Mouse (Mus musculus) adipose tissue, adult 10 weeks (tissue): ENCODE measurements around the gene Zfp414. TPM values are rescaled to one million over a fixed set of nuclear protein-coding genes. Genes with fewer than 3 reads are reported as not detected.

Experiments used
- polyA plus RNA-seq: library from polyadenylated mRNA; stranded (reverse); fragments of 350-450 nt; fragmentation: Illumina TruSeq; extraction: RNeasy Lipid Tissue Mini Kit (QIAGEN cat#74804); gene quantifications from one replicate; pipeline ENCODE4 v1.2.3, GENCODE M21; 2014; ENCODE audit warnings: low read depth, low replicate concordance

Gene Zfp414
- 39.7 TPM for polyA plus RNA-seq

GRCm38 (mm10) chr17:33628621-33629486 lies at the start of gene Zfp414:
TSS of gene Zfp414 (plus strand) at chr17:33629090.

GRCm38 (mm10) chr17:33637516-33638276 lies 8.8 kb downstream of the Zfp414 start, which contains the start of gene Pram1:
TSS of gene Pram1 (plus strand) at chr17:33638056.

Other genes starting within 250 kb of the Zfp414 start
- 6.5 TPM for gene Zfp101, start 234.4 kb upstream of the Zfp414 start, polyA plus RNA-seq
- gene Actl9, start 196.2 kb upstream of the Zfp414 start, polyA plus RNA-seq = 13.2 TPM
- 36.4 TPM for gene Adamts10, start 104.9 kb upstream of the Zfp414 start, polyA plus RNA-seq
- 7.1 TPM for gene Myo1f, start 73.4 kb upstream of the Zfp414 start, polyA plus RNA-seq
- gene Pram1, start 9.0 kb downstream of the Zfp414 start, polyA plus RNA-seq = not detected
- gene Hnrnpm, start 57.8 kb downstream of the Zfp414 start, polyA plus RNA-seq = 128 TPM
- gene March2, start 89.6 kb downstream of the Zfp414 start, polyA plus RNA-seq = 86.5 TPM
- gene Rab11b, start 131.4 kb downstream of the Zfp414 start, polyA plus RNA-seq = 136 TPM
- gene Angptl4, start 152.7 kb downstream of the Zfp414 start, polyA plus RNA-seq = 245 TPM
- 91.1 TPM for gene Kank3, start 181.4 kb downstream of the Zfp414 start, polyA plus RNA-seq
- gene Rps28, start 195.5 kb downstream of the Zfp414 start, polyA plus RNA-seq = 1,499 TPM
- gene Ndufa7, start 195.5 kb downstream of the Zfp414 start, polyA plus RNA-seq = 425 TPM
- gene Cd320, start 214.0 kb downstream of the Zfp414 start, polyA plus RNA-seq = 72.7 TPM
- gene Gm7029, start 244.7 kb downstream of the Zfp414 start, polyA plus RNA-seq = not detected